Mouse (Mus musculus): ENCODE results near the gene Plp2.
"Not testable (repeated sequence)": the region's sequence is repeated elsewhere in the genome, so short reads cannot be mapped to it uniquely, and the experiment has no call there.

The Plp2 gene

DNA sequence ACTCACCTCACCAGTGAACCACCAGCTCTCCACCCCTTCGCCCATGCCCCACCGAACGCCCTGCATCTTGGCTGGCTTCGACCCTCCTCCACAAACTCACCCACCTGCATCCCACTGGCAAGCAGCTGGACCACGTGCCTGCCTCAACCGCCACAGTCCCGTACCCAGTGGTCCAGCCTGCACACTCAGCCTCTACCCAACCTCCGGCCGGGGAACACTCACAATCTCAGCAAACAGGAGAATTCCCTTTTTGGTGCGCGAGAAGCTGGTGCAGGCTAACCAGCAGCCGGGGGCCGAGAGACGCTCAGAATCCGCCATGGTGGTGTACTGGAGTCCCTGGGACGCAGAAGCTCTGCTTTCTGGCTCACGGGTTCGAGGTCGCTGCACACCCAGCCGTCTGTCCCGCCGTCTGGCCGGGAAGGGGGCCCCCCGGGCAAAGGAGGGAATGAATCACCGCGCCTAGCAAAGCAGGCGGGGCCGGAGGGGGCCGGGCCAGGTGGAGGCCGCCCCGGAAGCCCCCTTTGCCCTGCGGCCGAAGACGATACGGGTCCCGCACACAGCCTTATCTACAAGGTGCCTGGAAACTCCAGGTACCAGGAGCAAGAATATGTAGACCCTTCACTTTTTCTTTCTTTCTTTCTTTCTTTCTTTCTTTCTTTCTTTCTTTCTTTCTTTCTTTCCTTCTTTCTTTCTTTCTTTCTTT is at the start of gene Plp2:
Plp2 (minus strand) TSS at position 470 of the 703 bp plus-strand sequence.
- in situ Hi-C loops (cut with MboI, MseI), result no loop called here

GRCm38 (mm10) chrX:7716058-7716457 is 44.9 kb upstream of the Plp2 start:
- in situ Hi-C loops (cut with MboI, MseI), result not testable (repeated sequence)

- in situ Hi-C loops (cut with MboI, MseI), result loop anchor here in 1 of 2 experiments (5.0 kb wide), 1 partner anchor 383 kb away; no protein-coding TSS in a partner anchor
Measured at GRCm38 (mm10) chrX:7714135-7714899, 43.1 kb upstream of the Plp2 start, which contains the start of gene Wdr45. Gene Wdr45 (plus strand): TSS chrX:7714333.

DNA sequence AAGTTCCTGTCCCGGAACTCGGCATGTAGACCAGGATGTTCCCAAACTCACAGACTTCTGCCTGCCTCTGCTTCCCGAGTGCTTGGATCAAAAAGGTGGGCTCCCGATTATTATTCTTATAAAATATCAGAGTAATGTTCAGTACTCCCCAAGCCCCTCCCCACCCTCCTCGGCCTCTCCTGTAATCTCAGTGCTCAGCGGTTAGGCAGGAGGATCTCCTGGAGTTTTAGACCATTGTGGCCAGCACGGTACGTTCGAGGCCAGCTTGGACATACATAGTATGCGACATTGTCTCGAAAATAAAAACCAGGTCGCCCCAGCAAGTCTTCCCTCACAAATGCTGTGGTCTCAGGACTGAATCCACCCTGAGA is 42.6 kb upstream of the Plp2 start:
- in situ Hi-C loops (cut with MboI, MseI), result loop anchor here in 1 of 2 experiments (5.0 kb wide), 1 partner anchor 384 kb away; no protein-coding TSS in a partner anchor

- in situ Hi-C loops (cut with MboI, MseI), result no loop called here
Measured at GRCm38 (mm10) chrX:7696954-7697381, 25.8 kb upstream of the Plp2 start, which contains the start of gene Gpkow. Gene Gpkow (plus strand): TSS chrX:7697131.

- in situ Hi-C loops (cut with MboI, MseI), result no loop called here
Measured at GRCm38 (mm10) chrX:7696520-7696919, 25.3 kb upstream of the Plp2 start.

- in situ Hi-C loops (cut with MboI, MseI), result loop anchor here in 1 of 2 experiments (5.0 kb wide), 1 partner anchor 221 kb away; no protein-coding TSS in a partner anchor
Measured at GRCm38 (mm10) chrX:7692862-7693261, 21.7 kb upstream of the Plp2 start.

GRCm38 (mm10) chrX:7690486-7690885 is 19.3 kb upstream of the Plp2 start:
- in situ Hi-C loops (cut with MboI, MseI), result loop anchor here in 1 of 2 experiments (5.0 kb wide), 1 partner anchor 218 kb away; no protein-coding TSS in a partner anchor

- in situ Hi-C loops (cut with MboI, MseI), result no loop called here
Measured at GRCm38 (mm10) chrX:7688321-7688720, 17.1 kb upstream of the Plp2 start.

DNA sequence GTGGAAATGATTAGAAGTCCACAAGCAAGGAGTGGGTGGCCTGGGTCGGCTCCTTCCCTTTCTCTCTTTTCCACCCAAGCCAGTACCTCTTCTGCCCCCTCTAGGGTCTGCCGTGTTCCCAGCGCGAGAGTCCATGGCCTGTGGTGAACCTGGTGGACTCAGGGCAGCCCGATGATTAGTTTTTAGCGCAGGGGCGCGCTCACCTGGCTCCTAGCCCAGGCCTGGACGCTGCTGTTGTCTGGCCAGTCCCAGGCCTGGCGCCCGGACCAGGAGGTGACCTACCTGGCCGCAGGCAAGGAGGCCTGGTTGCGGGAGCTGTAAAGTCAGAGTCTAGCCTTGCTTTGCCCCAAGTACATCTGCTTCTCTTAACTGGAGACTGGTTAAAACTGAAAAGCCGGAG is 9.7 kb upstream of the Plp2 start, which contains the start of gene Magix:
Magix (minus strand) TSS at position 388 of the 400 bp plus-strand sequence.
- in situ Hi-C loops (cut with MboI, MseI), result no loop called here

- in situ Hi-C loops (cut with MboI, MseI), result no loop called here
Measured at GRCm38 (mm10) chrX:7680057-7680412, 8.8 kb upstream of the Plp2 start.

DNA sequence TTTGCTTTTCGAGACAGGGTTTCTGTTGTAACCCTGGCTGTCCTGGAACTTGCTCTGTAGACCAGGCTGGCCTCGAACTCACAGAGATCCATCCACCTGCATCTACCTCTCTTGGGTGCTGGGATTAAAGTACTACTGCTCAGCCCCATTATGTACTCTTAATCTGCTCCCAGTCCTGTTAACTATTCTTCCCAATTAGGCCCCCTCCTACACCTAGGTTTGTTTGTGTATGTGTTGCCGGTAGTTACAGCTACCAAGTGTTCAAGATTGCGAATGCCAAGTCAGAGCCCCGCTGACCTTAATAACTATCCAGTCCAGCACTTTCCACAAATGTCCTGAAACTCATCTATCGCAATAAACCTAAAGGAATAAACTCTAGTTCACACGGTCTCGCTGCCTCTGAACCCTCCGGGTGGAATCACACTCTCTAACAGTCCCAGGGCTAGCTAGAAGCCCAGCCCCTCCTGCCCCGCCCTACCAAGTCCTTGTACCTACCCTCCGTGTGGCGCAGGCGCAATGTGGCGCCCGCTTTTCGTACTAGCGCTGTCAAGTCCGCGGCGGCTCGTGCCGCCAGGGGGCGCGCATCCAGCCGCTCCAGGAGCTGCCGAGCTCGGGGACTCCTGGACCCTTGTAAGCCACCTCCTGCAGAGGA is 8.3 kb upstream of the Plp2 start:
- in situ Hi-C loops (cut with MboI, MseI), result no loop called here

DNA sequence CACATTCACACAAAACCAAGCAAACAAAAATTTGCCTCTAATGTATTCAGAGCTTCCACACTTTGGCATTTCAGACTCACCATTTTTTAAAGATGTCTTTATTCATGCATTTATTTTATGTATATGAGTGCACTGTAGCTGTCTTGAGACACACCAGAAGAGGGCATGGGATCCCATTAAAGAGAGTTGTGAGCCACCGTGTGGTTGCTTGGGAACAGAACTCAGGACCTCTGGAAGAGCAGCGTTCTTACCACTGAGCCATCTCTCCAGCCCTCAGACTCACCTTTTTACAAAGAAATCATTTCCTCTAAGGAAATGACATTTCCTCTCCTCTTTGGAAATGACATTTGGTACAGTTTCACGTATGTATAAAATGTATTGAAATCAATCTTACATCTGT is 7.8 kb upstream of the Plp2 start:
- in situ Hi-C loops (cut with MboI, MseI), result no loop called here

GRCm38 (mm10) chrX:7675001-7675380 is 3.8 kb upstream of the Plp2 start:
- in situ Hi-C loops (cut with MboI, MseI), result no loop called here

DNA sequence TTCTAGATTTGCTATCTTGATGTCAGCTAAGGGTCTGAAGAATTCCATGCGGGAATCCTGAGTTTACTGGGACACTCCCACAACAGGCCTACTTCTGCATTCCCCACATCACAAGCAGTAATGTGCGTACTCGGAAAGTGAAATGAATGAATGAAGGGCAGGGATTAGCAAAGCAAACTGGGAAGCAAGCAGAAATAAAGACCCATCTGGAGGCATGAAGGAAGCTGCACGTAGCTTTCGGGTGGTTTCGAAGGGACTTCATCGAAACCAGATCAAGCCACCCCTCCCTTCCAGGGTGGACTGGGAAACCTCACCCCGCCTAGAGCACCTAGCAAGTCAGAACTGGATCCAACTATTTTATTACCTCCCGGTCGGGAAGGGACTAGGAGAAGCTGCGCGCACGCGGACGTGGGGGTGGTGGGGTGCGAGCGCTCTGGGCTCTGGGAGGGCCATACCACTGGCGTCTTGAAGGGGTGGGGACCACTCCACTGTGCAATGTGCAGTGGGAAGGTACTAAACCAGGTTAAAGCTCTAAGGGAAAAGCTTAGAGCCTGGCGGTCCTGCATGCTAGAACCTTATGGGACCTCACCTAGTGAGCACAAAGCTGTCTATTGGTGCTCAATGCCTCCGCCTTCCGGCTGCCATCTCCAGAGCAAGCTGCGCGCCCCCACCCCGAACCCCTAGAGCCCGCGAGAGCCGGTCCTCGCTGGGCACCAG is 3.3 kb upstream of the Plp2 start:
- in situ Hi-C loops (cut with MboI, MseI), result no loop called here

- in situ Hi-C loops (cut with MboI, MseI), result no loop called here
Measured at GRCm38 (mm10) chrX:7673578-7674281, 2.5 kb upstream of the Plp2 start.

DNA sequence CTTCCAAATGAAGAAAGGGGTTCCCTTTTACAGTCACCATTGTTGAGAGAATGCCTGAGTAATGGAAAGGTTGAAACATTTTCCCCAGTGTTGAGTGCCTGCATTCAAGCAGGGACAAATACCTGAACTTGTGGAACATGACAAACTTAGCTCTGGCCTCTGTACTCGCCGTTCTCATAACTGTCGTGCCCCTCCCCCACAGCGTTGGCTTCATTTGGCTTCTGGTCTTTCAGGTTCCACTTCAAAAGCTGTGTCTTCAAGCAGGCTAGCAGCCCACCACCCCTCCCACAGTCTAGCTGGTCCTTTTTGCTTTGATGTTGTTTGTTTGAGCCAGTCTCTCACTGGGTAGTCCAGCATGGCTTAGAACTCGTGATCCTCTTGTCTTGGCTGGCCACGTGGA is 1.5 kb upstream of the Plp2 start:
- in situ Hi-C loops (cut with MboI, MseI), result no loop called here

DNA sequence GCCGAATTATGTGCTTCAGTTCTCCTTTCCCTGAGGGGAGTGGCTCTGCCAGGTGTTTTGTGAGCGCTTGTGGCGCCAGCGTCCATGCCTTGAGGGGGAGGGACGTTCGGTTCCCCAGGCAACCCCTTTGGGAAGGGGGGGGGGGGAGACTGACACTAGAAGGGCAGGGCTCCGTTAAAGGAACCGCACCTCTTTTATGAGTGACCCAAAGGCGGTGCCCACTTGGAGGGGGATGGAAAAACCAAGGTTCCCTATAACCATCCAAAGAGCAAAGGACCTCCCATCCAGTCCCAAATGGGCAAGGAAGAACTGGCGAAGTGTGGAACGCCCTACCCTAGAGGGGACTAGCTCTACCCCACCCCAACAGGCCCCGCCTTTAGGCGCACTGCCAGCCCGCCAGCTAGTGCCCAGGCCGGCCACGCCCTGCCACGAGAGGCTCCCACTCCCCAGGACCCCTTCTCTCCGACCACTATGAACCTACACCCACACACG is 754 bp downstream of the Plp2 start:
- in situ Hi-C loops (cut with MboI, MseI), result no loop called here

GRCm38 (mm10) chrX:7665739-7666502 is 5.3 kb downstream of the Plp2 start:
- in situ Hi-C loops (cut with MboI, MseI), result no loop called here

- in situ Hi-C loops (cut with MboI, MseI), result no loop called here
Measured at GRCm38 (mm10) chrX:7664791-7665190, 6.4 kb downstream of the Plp2 start.

All from T-helper 17 cell (primary cell).